In genomic region chr3:95754345-95755206, GRCm38 (mm10) we compare ENCODE assay signal across 8 mouse cellular contexts. TPM values are rescaled to one million over a fixed set of nuclear protein-coding genes. Genes with fewer than 3 reads are reported as not detected.
DNase-seq lines count a peak whose midpoint lies in the region; ATAC-seq lines count a peak whose summit lies in the region.

No protein-coding gene starts in this region.

- H3K4me3 ChIP-seq in forebrain, embryonic 14.5 days (ENCODE audit: low read depth, low read length), result peak overlapping the region; percentile 72
- H3K4me3 ChIP-seq in neural tube, embryonic 15.5 days (replicated peaks), result peak overlapping the region; percentile 73

- no peaks in the 10 kb centered on the region for H3K27me3 ChIP-seq in forebrain, embryonic 14.5 days (replicated peaks; ENCODE audit: control insufficient read depth, insufficient read depth, low read length)
- no peaks in the 10 kb centered on the region for H3K27me3 ChIP-seq in neural tube, embryonic 15.5 days (replicated peaks)

- no peaks in the 10 kb centered on the region for H3K4me1 ChIP-seq in forebrain, embryonic 14.5 days (ENCODE audit: control insufficient read depth, insufficient read depth, low read length)
- peaks cover 12% of the 10 kb centered on the region for H3K4me1 ChIP-seq in neural tube, embryonic 15.5 days

- peak; percentile 98 for DNase-seq in ES-CJ7 (ENCODE audit: low read depth, low spot score)
- DNase-seq in cerebellum, adult 11 months, result peak; percentile 93
- DNase-seq in forebrain, embryonic 14.5 days (ENCODE audit: low spot score), result peak; percentile 96
- DNase-seq in heart, postnatal 14 days, result peak; percentile 90 to 93
- peak; percentile 96 for DNase-seq in layer of hippocampus, adult 11-12 months (ENCODE audit: low spot score)
- DNase-seq in lung, adult 18-20 months, result peak; percentile 95 to 96
- DNase-seq in testis, postnatal 14 days (ENCODE audit: low spot score), result peak; percentile 95

- peaks cover 26% of the 10 kb centered on the region for H3K36me3 ChIP-seq in forebrain, embryonic 14.5 days (ENCODE audit: control insufficient read depth, insufficient read depth, low read length)
- H3K36me3 ChIP-seq in neural tube, embryonic 15.5 days, result peaks cover 14% of the 10 kb centered on the region

- H3K9ac ChIP-seq in forebrain, embryonic 14.5 days (ENCODE audit: low read length), result peak overlapping the region; percentile 81
- H3K9ac ChIP-seq in neural tube, embryonic 15.5 days (replicated peaks), result peak overlapping the region; percentile 77

- no peaks in the 10 kb centered on the region for H3K9me3 ChIP-seq in forebrain, embryonic 14.5 days (replicated peaks; ENCODE audit: control insufficient read depth, low read length)
- no peaks in the 10 kb centered on the region for H3K9me3 ChIP-seq in neural tube, embryonic 15.5 days (replicated peaks)

- under 1% methylated on average over 30 of the region's 30 CpGs for WGBS in forebrain, embryonic 14.5 days
- WGBS in neural tube, embryonic 15.5 days, result under 1% methylated on average over 30 of the region's 30 CpGs

- peak overlapping the region; percentile 66; the same call in 1 of the 2 replicates for H3K27ac ChIP-seq in forebrain, embryonic 14.5 days (ENCODE audit: low read depth, low read length)
- peak overlapping the region; percentile 79 for H3K27ac ChIP-seq in neural tube, embryonic 15.5 days (replicated peaks)

- H3K4me2 ChIP-seq in forebrain, embryonic 14.5 days (ENCODE audit: low read length), result peak overlapping the region; percentile 79
- H3K4me2 ChIP-seq in neural tube, embryonic 15.5 days, result peak overlapping the region; percentile 82

- ATAC-seq in forebrain, embryonic 14.5 days, result peak; percentile 100
- peak; percentile 98 for ATAC-seq in neural tube, embryonic 15.5 days (ENCODE audit: low FRiP score)

- intact Hi-C loops in heart, postnatal 14 days (cut with DNase I), result loop anchor here (5.0 kb wide), 1 partner anchor 122 kb away; no protein-coding TSS in a partner anchor

RNA-seq across cellular contexts. Expression of gene Tars2, which starts 5.4 kb away (rescaled TPM):
- 46.6 and 50.7 TPM in 2 replicates for polyA plus RNA-seq in forebrain, embryonic 14.5 days (2014; fragmentation: Nextera tagmentation; extraction: Ambion mirVana)
- total RNA-seq in heart, postnatal 14 days (2021), result 10 to 100 TPM; 41.6 to 44.4 TPM
- polyA plus RNA-seq in neural tube, embryonic 15.5 days (2015; fragmentation: Nextera tagmentation; extraction: Ambion mirVana), result 49.4 and 52.7 TPM in 2 replicates

RNA-seq across cellular contexts. Expression of gene Ecm1, which starts 15.2 kb away (rescaled TPM):
- polyA plus RNA-seq in forebrain, embryonic 14.5 days (2014; fragmentation: Nextera tagmentation; extraction: Ambion mirVana), result 6.6 and 9.0 TPM in 2 replicates
- total RNA-seq in heart, postnatal 14 days (2021), result 10 to 100 TPM; 46.0 to 59.8 TPM
- 11.6 and 11.8 TPM in 2 replicates for polyA plus RNA-seq in neural tube, embryonic 15.5 days (2015; fragmentation: Nextera tagmentation; extraction: Ambion mirVana)

Comparison
In these comparisons a context has a peak if more than half of its experiments do, and no peak if none do; other contexts are left out.
1. Peak in every context shown above with its lines: DNase-seq, ATAC-seq, H3K4me3 ChIP-seq and H3K27ac ChIP-seq.